Mouse (Mus musculus) hindlimb bud, embryonic 11.5 days (tissue): Measurements from ENCODE around the gene Fam184b.
"Not testable (repeated sequence)": the region's sequence is repeated elsewhere in the genome, so short reads cannot be mapped to it uniquely, and the experiment has no call there.

Experiments used
- DNase-seq: peaks from one replicate; pipeline ENCODE4 v3.0.0-alpha.2; 2012; ENCODE audit warnings: low read depth, low spot score; ENCODE audit errors: extremely low spot score

Gene Fam184b

DNA sequence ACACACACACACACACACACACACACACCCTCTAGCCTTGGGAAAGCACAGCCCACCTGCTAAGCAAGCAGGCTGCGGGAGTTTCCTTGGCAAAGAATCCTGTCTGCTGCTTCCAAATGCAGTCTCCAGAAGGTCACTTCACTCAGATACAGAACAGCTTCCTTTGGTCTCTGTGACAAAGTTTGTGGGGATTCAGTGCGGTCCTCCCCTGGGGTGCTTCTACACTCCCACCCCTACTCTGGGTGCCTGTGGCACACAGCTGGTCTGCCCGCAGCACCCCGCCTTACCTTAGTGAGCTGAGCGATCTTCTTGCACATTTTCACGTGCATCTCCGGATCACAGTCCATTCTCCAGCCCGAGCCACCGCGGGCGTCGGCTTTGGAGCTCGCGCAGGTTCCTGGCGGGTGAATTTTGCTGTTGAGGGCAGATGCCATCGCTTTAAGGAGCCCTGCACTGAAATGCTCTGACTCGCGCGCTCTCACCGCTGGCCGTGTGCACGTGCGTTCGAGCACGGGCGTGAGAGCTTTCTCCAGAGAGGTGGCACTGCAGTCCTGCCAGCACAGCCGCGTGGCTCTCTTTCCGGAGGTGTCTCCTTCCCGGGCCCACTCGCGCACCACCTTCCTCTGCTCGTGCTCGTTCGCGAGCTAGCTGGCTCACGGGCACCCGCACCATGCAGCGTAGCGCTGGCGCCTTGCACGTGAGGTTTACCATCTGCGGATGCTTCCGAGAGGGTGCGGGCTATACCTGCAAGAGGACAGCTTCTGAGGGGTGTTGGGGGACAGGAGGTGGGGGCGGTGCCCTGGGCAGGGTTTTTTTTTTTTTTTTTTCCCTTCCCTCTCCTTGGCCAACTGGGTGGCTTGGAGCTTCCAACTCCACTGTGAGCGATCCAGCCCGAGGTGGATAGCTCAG lies at the start of gene Fam184b:
Fam184b (minus strand) TSS at position 809 of the 909 bp plus-strand sequence.
- no peak for DNase-seq

- DNase-seq, result no peak
Measured at GRCm38 (mm10) chr5:45689152-45689551, 49.7 kb upstream of the Fam184b start.

GRCm38 (mm10) chr5:45686223-45686622 lies 46.8 kb upstream of the Fam184b start:
- DNase-seq, result no peak

- no peak for DNase-seq
Measured at GRCm38 (mm10) chr5:45685243-45685642, 45.8 kb upstream of the Fam184b start.

DNA sequence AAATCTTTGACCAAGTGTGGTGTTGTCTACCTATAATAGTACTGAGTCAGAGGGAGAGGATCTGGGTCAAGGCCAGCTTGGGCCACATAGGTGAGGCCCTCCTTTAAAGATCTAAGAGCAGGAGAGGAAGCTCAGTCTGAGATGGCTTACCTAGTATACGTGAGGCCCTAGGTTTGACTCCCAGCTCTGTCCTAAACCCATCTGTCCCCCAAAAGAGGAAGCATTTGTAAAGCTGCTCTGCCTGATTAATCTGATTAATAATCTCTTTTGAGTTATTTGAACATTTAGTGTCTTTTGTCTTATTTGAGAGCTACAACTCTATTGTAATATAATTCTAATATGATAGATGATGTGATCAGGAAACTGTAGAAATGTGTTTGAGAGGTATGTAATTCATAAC lies 44.0 kb upstream of the Fam184b start:
- no peak for DNase-seq

DNA sequence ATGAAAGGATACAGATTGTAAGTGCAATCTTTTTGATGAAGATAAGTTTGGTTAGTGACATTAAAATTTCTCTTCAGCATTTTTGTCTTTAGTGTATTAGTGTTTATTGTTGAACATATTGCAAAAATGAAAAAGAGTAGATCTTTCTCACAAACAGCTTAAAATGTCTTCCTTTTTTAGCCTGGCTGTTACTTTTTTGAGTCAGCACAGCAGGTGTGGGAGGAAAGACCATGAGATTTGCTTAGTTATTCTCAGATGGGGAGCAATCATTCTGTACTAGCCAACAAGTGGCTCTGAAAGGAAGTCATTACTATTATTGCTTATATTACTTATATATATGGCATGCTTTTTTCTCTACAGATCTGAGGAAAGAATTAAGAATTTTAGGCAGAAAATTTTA lies 40.5 kb upstream of the Fam184b start:
- DNase-seq, result no peak

- no peak for DNase-seq
Measured at GRCm38 (mm10) chr5:45677639-45678038, 38.2 kb upstream of the Fam184b start.

DNA sequence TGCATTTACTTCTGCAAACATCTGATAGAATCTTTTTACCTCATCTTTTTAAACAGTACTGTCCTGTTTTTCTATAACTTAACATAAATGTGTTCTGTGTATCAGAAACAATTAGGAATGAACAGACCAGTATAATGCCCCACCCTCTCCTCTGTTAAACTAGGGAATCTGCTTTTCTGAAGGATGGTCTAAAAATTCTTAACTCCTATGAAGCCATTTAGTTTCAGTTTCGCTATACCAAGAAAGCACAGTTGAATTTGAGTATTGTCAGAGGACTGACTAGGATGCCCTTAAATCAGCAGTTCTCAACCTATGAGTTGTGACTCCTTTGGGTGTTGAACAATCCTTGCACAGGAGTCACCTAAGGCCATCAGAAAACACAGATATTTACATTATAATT lies 35.6 kb upstream of the Fam184b start:
- no peak for DNase-seq

DNA sequence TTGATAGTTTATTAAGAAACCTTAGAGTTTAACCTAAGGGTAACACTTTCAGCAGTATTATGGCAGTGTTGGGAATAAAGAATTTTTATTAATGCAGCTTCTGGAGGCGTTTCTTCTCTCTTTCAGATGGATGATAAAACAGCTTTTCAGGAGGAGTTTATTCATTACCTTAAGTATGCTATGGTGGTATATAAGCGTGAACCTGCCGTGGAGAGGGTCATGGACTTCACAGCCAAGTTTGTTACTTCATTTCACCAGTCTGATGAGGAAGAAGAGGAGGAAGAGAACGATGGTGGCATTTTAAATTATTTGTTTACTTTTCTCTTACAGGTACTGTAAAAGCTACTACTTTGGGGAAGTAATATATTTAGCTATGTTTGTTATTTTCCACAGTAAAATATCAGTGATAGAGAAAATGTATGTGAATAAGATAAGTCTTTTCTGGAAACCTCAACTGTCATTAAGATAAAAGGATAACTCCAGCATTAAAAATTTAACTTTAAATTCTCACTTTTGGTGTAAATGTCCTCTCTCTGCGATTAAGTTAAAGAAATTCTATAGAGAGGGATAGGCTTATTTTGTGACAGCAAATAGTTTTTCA lies 31.6 kb upstream of the Fam184b start:
- no peak for DNase-seq

GRCm38 (mm10) chr5:45670280-45670670 lies 30.9 kb upstream of the Fam184b start:
- no peak for DNase-seq

DNA sequence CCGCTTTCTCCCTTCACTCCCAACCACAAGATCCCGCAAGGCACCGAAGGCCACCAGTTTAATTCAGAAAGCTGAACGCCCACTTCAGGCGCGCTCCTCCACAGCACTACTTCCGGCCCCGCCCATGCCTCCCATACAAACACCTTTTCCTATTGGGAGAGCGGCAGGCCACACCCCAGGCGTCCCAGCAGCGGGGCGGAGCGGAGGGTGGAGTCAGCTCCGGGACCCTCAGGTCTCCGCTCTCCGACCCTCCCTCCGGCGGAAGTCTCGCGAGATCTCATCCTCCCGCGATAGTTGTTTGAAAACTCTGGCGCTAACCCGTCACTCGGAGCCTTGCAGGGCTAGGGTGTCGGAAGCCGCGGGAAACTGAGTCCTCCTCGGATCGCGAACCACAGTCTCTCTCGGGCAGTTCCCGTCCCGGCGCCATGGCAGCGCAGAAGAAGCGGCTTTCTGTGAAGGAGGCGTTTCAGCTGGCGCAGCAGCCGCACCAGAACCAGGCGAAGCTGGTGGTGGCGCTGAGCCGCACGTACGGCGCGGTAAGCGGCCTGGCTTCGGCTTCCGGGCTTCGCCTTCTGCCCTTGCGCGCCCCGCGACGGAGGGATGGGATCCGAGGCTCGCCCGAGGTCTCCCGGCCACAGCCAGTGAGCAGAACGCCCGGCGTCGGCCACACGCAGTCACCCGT lies 30.3 kb upstream of the Fam184b start, which contains the start of gene Ncapg:
Ncapg (plus strand) TSS at position 322 of the 682 bp plus-strand sequence.
- peak; percentile 98 for DNase-seq

GRCm38 (mm10) chr5:45669234-45669597 lies 29.8 kb upstream of the Fam184b start:
- DNase-seq, result no peak

GRCm38 (mm10) chr5:45668831-45669230 lies 29.4 kb upstream of the Fam184b start:
- no peak for DNase-seq

DNA sequence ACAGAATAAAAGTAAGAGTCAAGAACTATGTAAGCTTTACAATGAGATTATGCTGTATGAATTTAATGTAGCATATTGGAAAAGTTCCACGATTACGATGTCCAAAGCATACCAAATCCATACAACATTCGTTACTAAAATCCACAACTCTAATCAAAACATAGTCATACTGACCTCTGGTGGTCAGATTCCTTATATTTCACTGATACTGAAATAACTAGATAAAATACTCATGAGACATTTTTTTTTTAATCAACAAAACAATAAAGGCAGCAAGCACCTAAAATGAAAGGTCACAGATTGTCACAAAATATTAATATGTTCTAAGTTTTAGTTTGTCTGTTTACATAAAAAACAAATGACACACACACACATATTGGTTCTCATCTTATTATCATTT lies 28.9 kb upstream of the Fam184b start:
- no peak for DNase-seq

- not testable (repeated sequence) for DNase-seq
Measured at GRCm38 (mm10) chr5:45658406-45658805, 19.0 kb upstream of the Fam184b start.

GRCm38 (mm10) chr5:45651026-45651703 lies 11.8 kb upstream of the Fam184b start:
- DNase-seq, result no peak

DNA sequence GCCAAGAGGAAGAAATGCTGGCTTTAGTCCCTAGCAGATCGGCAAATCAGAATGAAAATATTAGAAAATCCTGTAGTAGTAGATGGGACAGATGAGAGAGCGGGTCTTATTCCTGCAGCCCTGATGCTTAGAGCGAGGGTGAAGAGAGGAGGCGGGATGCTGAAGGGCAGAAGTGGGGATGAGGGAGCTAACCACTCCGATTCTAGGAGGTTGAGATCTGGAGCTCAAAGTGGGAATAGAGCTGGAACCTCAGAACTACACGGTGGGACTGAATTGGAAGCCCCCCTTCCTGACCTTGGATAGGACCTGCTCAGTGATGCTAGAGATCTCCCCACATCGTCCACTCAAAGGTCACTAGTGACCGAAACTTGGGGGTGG lies 290 bp upstream of the Fam184b start:
- DNase-seq, result no peak

- no peak for DNase-seq
Measured at GRCm38 (mm10) chr5:45638378-45638777, 1.0 kb downstream of the Fam184b start.

- DNase-seq, result no peak
Measured at GRCm38 (mm10) chr5:45629470-45629869, 9.9 kb downstream of the Fam184b start.

GRCm38 (mm10) chr5:45627771-45628170 lies 11.6 kb downstream of the Fam184b start:
- DNase-seq, result no peak

GRCm38 (mm10) chr5:45621511-45621910 lies 17.9 kb downstream of the Fam184b start:
- no peak for DNase-seq
